Mouse (Mus musculus) MEL (cell line): Measurements from ENCODE around the gene Ptpru.
A peak's percentile ranks its signal among the peaks of the same experiment; 100 is the strongest.

Source experiments
- BHLHE40 ChIP-seq: IDR thresholded peaks from 2 replicates; pipeline ENCODE4 v1.6.1; 2012; ENCODE audit warnings: low read depth, mild to moderate bottlenecking, inconsistent platforms, low read length, improper control_type of control experiment, borderline replicate concordance
- CTCF ChIP-seq, 3 experiments: IDR thresholded peaks in 2 of 3; conservative IDR thresholded peaks in 1 of 3; 2 replicates each; pipeline ENCODE4 v1.5.1; 2011 to 2012; ENCODE audit warnings: low read length in 3 of 3, low read depth in 2 of 3, mild to moderate bottlenecking in 2 of 3, improper control_type of control experiment in 1 of 3, inconsistent platforms in 1 of 3, mixed read lengths in 1 of 3, moderate library complexity in 1 of 3; ENCODE audit not compliant: control insufficient read depth in 1 of 3, insufficient read depth in 1 of 3, poor library complexity in 1 of 3, severe bottlenecking in 1 of 3
- EP300 ChIP-seq, 2 experiments: IDR thresholded peaks; 2 replicates each; pipeline ENCODE4 v1.6.1; 2011; ENCODE audit warnings: improper control_type of control experiment in 2 of 2, low read length in 2 of 2, low read depth in 1 of 2, mild to moderate bottlenecking in 1 of 2
- POLR2A ChIP-seq, 2 experiments: IDR thresholded peaks; 2 replicates each; pipeline ENCODE4 v1.6.1; 2011 to 2012; ENCODE audit warnings: low read length in 2 of 2, mild to moderate bottlenecking in 2 of 2, control low read depth in 1 of 2, improper control_type of control experiment in 1 of 2, low read depth in 1 of 2, moderate library complexity in 1 of 2; ENCODE audit not compliant: control insufficient read depth in 1 of 2, insufficient read depth in 1 of 2, poor library complexity in 1 of 2

GRCm38 (mm10) chr4:131873293-131874168, 35.4 kb upstream of the Ptpru start, which contains the start of gene Srsf4:
- no peak for TF ChIP-seq CTCF (IDR thresholded peaks at IDR 0.05 in 2 of 3, conservative IDR thresholded peaks at IDR 0.05 in 1 of 3; ENCODE audit: control insufficient read depth in 1 of 3, insufficient read depth in 1 of 3, low read depth in 2 of 3, low read length in 3 of 3, poor library complexity in 1 of 3, severe bottlenecking in 1 of 3)
- no peak for TF ChIP-seq EP300 (IDR thresholded peaks at IDR 0.05; ENCODE audit: low read depth in 1 of 2, low read length in 2 of 2)
- peak; percentile 81 to 93 for TF ChIP-seq POLR2A (IDR thresholded peaks at IDR 0.05; ENCODE audit: control insufficient read depth in 1 of 2, insufficient read depth in 1 of 2, low read depth in 1 of 2, low read length in 2 of 2, poor library complexity in 1 of 2)
- TF ChIP-seq BHLHE40 = no peak
